Mouse (Mus musculus) adrenal gland, adult 10 weeks (tissue): ENCODE measurements around the gene Arl5c. TPM values are rescaled to one million over a fixed set of nuclear protein-coding genes. Genes with fewer than 3 reads are reported as not detected.

Source experiments
- polyA plus RNA-seq: library from polyadenylated mRNA; stranded (reverse); fragments of 350-450 nt; fragmentation: Illumina TruSeq; extraction: RNeasy Lipid Tissue Mini Kit (QIAGEN cat#74804); gene quantifications from one replicate; pipeline ENCODE4 v1.2.3, GENCODE M21; 2014; ENCODE audit warnings: low read depth, low replicate concordance

The Arl5c gene
- polyA plus RNA-seq = not detected

DNA sequence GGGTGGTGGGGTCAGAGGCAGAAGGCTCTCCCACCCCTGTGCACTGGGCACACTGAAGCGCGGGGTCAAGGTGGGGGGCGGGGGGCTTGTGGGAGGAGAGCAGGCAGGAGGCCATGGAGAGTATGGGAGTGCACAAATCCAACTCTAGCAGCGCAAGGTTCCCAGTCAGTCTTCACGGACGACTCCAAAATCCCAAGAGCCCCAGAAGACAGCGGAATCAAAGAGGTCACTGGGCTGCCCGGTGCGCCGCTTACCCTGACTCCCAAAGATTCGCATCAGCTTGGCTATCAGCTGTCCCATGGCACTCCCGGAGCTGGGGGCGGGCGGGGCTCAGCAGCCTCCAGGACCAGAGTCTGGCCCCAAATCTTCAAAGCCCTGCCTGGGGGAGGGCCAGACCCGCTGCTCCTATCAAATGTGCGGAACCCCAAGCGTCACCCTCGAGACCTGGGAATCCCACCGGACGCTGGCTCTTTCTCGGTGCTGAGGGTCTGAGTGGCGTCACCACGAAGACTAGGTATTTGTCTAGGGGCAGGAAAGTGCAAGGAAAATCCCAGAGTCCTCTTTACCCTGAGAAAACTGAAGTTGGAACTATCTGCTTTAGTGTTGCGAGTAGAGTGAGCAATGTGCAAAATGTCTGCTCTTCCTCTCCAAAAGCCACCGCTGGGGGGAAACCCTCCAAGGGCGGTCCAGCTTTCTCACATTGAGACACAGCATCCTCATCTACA, at the start of gene Arl5c:
TSS of gene Arl5c (minus strand) at position 618 of the 725 bp plus-strand sequence.

GRCm38 (mm10) chr11:98026570-98027296, 30.8 kb upstream of the Arl5c start, which contains the start of gene Rpl19:
Gene Rpl19 (plus strand): TSS chr11:98026710.

DNA sequence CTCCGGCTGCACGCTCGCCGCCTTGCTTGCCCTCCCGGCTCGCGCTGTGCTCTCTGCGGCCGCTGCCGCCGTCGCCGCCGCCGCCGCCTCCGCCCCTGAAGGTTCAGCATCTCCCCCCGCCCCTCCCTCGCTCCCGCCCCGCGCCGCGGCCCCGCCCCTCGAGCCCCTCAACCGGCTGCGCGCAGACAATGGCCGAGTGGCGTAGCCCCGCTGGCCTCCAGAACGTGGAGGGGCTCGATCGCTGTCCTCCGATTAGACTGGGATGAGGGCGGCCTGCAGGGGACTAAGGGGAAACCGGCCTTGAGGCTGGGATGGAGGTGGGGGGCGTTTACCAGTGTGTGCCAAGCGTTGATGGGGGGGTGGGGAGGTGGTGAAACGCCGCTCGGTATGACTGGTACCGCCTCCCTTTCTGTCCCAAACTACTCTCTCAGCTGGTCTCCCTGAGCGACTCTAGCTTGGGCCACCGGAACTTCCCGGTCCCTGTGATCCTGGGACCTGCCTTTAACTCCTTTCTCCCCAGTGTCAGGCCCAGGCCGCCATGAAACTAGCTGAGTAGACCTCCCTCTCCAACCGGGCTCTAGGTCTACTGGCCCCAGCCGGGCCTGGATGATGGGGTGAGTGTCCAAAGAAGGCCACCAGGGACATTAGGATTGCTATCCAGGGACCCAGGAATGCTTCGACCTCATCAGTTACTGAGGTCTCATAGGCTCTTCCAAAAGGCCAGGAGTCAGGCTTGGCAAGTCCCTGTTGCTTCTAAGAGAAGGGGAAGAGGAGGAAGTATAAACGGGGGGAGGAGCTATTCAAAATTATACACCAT, 26.8 kb upstream of the Arl5c start, which contains the start of gene Cacnb1:
TSS of gene Cacnb1 (minus strand) at position 480 of the 817 bp plus-strand sequence.

DNA sequence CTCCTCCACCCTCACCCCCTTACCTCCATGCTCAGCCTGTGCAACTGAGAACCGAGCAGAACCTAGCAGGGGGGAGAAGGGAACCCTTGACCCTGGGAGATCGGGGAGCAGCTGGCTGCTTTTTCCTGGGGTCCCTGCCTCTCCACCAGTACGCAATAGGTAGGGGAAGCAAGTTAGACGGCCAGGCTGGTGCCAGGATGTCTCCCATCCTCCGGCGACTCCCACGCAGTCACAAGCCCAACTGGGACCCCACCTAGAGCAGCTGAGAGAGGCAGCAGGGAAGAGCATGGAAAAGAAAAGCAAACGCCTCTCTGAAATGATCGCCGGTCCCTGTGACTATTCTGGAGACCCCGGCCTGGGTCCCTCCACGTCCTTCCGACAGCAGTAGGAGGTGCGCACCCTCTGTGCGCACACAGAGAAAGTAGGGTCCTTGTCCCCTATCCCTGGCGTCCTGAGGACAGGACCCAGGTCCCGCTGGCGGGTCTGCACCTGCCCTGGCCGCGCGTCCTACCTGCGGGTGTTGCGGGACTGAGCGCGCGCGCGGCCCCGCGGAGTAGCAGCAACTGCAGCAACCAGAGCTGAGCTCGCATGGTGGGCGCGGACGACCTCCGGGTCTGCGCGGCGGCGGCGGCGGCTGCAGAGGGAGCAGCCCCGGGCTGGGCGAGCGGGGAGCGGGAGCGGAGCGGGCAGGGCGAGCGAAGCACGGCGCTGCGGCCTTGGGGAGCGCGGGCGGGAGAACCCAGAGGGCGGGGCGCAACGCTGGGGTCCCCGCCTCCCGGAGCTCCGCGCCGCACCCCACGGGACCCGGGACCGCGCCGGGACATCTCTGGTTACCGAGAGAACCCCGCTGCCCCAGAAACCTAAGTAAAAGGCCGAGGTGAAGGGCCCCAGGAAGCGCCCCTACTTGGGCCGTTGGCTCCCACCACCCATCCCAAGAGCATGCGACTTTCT, 10.0 kb downstream of the Arl5c start, which contains the start of gene Plxdc1:
TSS of gene Plxdc1 (minus strand) at position 718 of the 951 bp plus-strand sequence.

Other genes with a start within 250 kb of the Arl5c start
- gene Cwc25, start 229.6 kb downstream of the Arl5c start, polyA plus RNA-seq = 20.1 TPM
- gene 1700001P01Rik, start 220.3 kb downstream of the Arl5c start, polyA plus RNA-seq = not detected
- gene Rpl23, start 213.7 kb downstream of the Arl5c start, polyA plus RNA-seq = 1,551 TPM
- gene Lasp1, start 197.2 kb downstream of the Arl5c start, polyA plus RNA-seq = 49.3 TPM
- gene B230217C12Rik, start 155.4 kb downstream of the Arl5c start, polyA plus RNA-seq = 9.6 TPM
- 4.6 TPM for gene Fbxo47, start 112.0 kb downstream of the Arl5c start, polyA plus RNA-seq
- gene Plxdc1, start 9.7 kb downstream of the Arl5c start, polyA plus RNA-seq = 0.35 TPM
- 0.29 TPM for gene Cacnb1, start 26.9 kb upstream of the Arl5c start, polyA plus RNA-seq
- gene Rpl19, start 30.5 kb upstream of the Arl5c start, polyA plus RNA-seq = 96.6 TPM
- not detected for gene Stac2, start 57.3 kb upstream of the Arl5c start, polyA plus RNA-seq
- 30.2 TPM for gene Fbxl20, start 154.2 kb upstream of the Arl5c start, polyA plus RNA-seq
- gene Med1, start 197.1 kb upstream of the Arl5c start, polyA plus RNA-seq = 59.5 TPM
- 40.4 TPM for gene Cdk12, start 206.9 kb upstream of the Arl5c start, polyA plus RNA-seq